Mouse (Mus musculus) CD4-positive, CD25-positive, alpha-beta regulatory T cell, adult 4 months (primary cell): ENCODE results near the gene Pink1. TPM values are rescaled to one million over a fixed set of nuclear protein-coding genes. Genes with fewer than 3 reads are reported as not detected.

ENCODE experiments used
- ATAC-seq: one replicate; pipeline ENCODE4 v1.8.0; 2017
- polyA plus RNA-seq, 2 experiments: library from polyadenylated mRNA; unstranded; fragments of 100-300 nt; shearing (Covaris generic); gene quantifications; one replicate each; pipeline ENCODE4 v1.2.1; 2017

The Pink1 gene
- polyA plus RNA-seq, 2 experiments from 2014 or later, result 12.9 to 22.6 TPM

- ATAC-seq, result no peak
Measured at GRCm38 (mm10) chr4:138341393-138341792, 15.3 kb upstream of the Pink1 start.

GRCm38 (mm10) chr4:138339963-138340362, 13.9 kb upstream of the Pink1 start:
- ATAC-seq, result no peak

- no peak for ATAC-seq
Measured at GRCm38 (mm10) chr4:138337341-138337740, 11.2 kb upstream of the Pink1 start.

GRCm38 (mm10) chr4:138336876-138337275, 10.8 kb upstream of the Pink1 start:
- no peak for ATAC-seq

- no peak for ATAC-seq
Measured at GRCm38 (mm10) chr4:138335648-138336047, 9.5 kb upstream of the Pink1 start.

- ATAC-seq, result no peak
Measured at GRCm38 (mm10) chr4:138335036-138335435, 8.9 kb upstream of the Pink1 start.

GRCm38 (mm10) chr4:138333135-138333534, 7.0 kb upstream of the Pink1 start:
- no peak for ATAC-seq

GRCm38 (mm10) chr4:138331647-138332046, 5.5 kb upstream of the Pink1 start:
- ATAC-seq, result no peak

GRCm38 (mm10) chr4:138330264-138330671, 4.2 kb upstream of the Pink1 start:
- ATAC-seq, result no peak

GRCm38 (mm10) chr4:138327891-138328470, 1.9 kb upstream of the Pink1 start:
- peak; percentile 15 for ATAC-seq

GRCm38 (mm10) chr4:138327155-138327554, 1.0 kb upstream of the Pink1 start:
- ATAC-seq, result peak; percentile 8

GRCm38 (mm10) chr4:138325466-138326076, 536 bp downstream of the Pink1 start:
- peak; percentile 86 for ATAC-seq

GRCm38 (mm10) chr4:138324451-138324850, 1.7 kb downstream of the Pink1 start:
- no peak for ATAC-seq

- ATAC-seq, result no peak
Measured at GRCm38 (mm10) chr4:138323753-138324152, 2.4 kb downstream of the Pink1 start.

- ATAC-seq, result no peak
Measured at GRCm38 (mm10) chr4:138322692-138323091, 3.4 kb downstream of the Pink1 start.

GRCm38 (mm10) chr4:138321488-138321887, 4.6 kb downstream of the Pink1 start:
- no peak for ATAC-seq

GRCm38 (mm10) chr4:138320711-138321110, 5.4 kb downstream of the Pink1 start:
- no peak for ATAC-seq

- ATAC-seq, result peak; percentile 83
Measured at GRCm38 (mm10) chr4:138319508-138319907, 6.6 kb downstream of the Pink1 start.

- peak; percentile 66 for ATAC-seq
Measured at GRCm38 (mm10) chr4:138318509-138319266, 7.4 kb downstream of the Pink1 start.

- no peak for ATAC-seq
Measured at GRCm38 (mm10) chr4:138316369-138316768, 9.7 kb downstream of the Pink1 start.

GRCm38 (mm10) chr4:138315781-138316180, 10.3 kb downstream of the Pink1 start:
- ATAC-seq, result no peak

GRCm38 (mm10) chr4:138313795-138314194, 12.3 kb downstream of the Pink1 start:
- ATAC-seq, result no peak

- ATAC-seq, result no peak
Measured at GRCm38 (mm10) chr4:138313021-138313420, 13.1 kb downstream of the Pink1 start.

- ATAC-seq, result no peak
Measured at GRCm38 (mm10) chr4:138312105-138312504, 14.0 kb downstream of the Pink1 start.
